Mouse (Mus musculus): Measurements from ENCODE around the gene Optn. TPM values are rescaled to one million over a fixed set of nuclear protein-coding genes. Genes with fewer than 3 reads are reported as not detected.

Gene Optn
- 27.3 and 33.1 TPM in 2 replicates for polyA plus RNA-seq (2015; fragmentation: Nextera tagmentation; extraction: Ambion mirVana)

DNA sequence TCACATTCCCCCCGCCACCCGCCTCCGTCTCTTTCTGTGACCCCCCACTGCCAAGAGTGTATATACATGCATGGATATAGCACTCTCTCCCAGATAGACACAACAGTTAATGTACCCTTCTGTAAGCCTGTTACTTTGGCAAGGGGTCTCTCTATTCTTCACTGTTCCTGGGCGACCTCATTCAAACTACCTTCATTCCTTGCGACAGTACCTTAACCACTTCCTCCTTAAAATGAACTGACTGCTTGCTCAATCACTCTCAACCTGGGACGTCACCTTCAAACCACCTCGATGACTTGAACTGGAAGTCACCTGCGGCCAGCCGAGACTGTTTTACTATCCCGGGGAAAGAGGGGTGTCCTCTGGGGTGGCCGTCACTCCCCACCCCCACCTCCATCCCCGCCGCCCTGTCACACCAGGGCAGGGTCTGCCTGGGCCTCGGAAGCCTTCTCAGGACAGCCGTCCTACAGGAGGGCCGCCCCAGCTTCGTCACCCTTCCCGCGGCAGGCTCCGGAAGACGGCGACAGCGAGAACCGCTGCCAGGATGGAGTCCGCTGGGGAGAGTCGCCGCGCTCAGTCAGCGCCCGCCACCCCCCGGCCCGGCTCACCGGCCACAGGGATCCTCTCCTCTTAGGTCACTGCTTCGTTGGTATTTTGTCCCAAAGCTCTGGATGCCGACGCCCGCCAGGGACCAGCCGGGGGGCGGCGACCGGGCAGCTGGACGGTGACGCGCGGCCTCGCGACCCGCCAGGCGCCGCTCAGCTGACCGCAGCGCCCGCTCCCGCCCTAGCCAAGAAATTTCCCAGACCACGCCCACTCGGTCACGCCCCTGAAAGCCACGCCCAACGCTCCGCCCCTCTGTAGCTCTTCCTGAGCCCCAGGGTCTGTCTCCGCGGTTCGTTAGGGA lies at the start of gene Optn:
TSS of gene Optn (minus strand) at position 753 of the 907 bp plus-strand sequence.
- H3K27ac ChIP-seq (ENCODE audit: low read depth, low read length) = peak within 1 kb of the TSS; percentile 65

DNA sequence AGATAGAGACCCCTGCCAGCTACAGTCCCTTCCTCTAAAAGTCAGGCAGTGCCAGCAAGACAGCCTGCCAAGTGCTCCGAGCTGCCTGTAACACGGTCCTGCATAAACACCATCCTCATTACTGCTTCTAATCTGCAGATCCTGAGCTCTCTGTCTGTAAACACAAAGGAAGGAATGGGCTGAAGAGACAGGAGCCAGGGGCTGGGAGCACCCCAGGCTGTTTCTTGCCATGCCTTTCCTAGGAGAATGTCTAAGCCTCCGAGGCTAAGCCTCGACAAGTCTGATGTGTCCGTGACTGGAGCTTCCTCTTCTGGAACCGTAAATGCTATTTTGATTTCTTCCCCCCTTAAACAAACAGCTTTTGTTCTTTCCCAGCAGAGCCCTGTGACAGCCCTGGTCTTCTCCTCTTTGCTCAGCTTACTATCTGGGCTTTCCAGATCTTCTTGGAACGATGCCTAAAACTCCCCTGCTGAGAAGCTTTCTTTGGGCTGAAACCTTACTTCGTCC lies 49.0 kb upstream of the Optn start:
- Histone ChIP-seq H3K27ac (ENCODE audit: low read depth, low read length) (peak overlapping the region; percentile 65), H3K9ac (ENCODE audit: low read depth, low read length) (peak overlapping the region; percentile 44; the same call in 1 of the 2 replicates), H3K4me3 (ENCODE audit: low read length) (no peak overlapping the region), H3K4me2 (ENCODE audit: low read length) (no peak overlapping the region), H3K36me3 (ENCODE audit: control insufficient read depth, insufficient read depth, low read length) (no peaks in the 10 kb centered on the region), H3K27me3 (replicated peaks; ENCODE audit: control insufficient read depth, insufficient read depth, low read length) (no peaks in the 10 kb centered on the region), H3K9me3 (ENCODE audit: control insufficient read depth, low read length) (no peaks in the 10 kb centered on the region), H3K4me1 (ENCODE audit: control insufficient read depth, insufficient read depth, low read depth, low read length) (peaks cover 9% of the 10 kb centered on the region)
- 18% methylated on average over 8 of the region's 8 CpGs for WGBS
- peak; percentile 75 for ATAC-seq

More for the DNA sequence above, at the start of gene Optn:
- WGBS = 2% methylated on average over 57 of the region's 63 CpGs
- H3K36me3 ChIP-seq (ENCODE audit: control insufficient read depth, insufficient read depth, low read length) = no peaks in the 10 kb centered on the region
- H3K4me2 ChIP-seq (ENCODE audit: low read length) = peak within 1 kb of the TSS; percentile 86
- H3K4me1 ChIP-seq (ENCODE audit: control insufficient read depth, insufficient read depth, low read depth, low read length) = peaks cover 9% of the 10 kb centered on the region; the same call in 1 of the 2 replicates
- peak within 1 kb of the TSS; percentile 73 for H3K4me3 ChIP-seq (ENCODE audit: low read length)
- no peaks in the 10 kb centered on the region for H3K27me3 ChIP-seq (replicated peaks; ENCODE audit: control insufficient read depth, insufficient read depth, low read length)
- ATAC-seq = peak; percentile 94
- H3K9me3 ChIP-seq (ENCODE audit: control insufficient read depth, low read length) = no peaks in the 10 kb centered on the region
- H3K9ac ChIP-seq (ENCODE audit: low read depth, low read length) = peak within 1 kb of the TSS; percentile 73

DNA sequence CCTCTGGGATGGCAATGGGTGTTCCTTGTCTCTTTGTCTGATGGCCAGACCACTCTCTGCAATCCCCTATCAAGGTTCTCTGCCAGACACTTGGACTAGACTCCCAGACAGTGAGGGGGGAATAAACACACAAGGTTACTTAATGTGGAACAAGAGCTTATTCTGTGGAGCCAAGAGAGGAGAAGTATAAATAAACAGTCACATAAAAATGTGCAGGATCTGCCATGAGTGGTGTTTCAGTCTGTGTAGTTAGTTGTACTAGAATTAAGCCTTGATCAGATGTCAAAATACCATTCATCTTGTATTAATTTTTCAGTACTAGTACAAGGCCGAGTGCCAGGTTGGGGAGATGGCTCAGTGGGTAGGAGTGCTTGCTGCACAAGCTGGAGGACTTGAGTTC lies 39.0 kb upstream of the Optn start:
- Histone ChIP-seq H3K4me1 (ENCODE audit: control insufficient read depth, insufficient read depth, low read depth, low read length) (no peaks in the 10 kb centered on the region; the same call in 1 of the 2 replicates), H3K4me3 (ENCODE audit: low read length) (no peak overlapping the region), H3K9ac (ENCODE audit: low read depth, low read length) (no peak overlapping the region), H3K4me2 (ENCODE audit: low read length) (no peak overlapping the region), H3K36me3 (ENCODE audit: control insufficient read depth, insufficient read depth, low read length) (no peaks in the 10 kb centered on the region), H3K27ac (ENCODE audit: low read depth, low read length) (no peak overlapping the region), H3K9me3 (ENCODE audit: control insufficient read depth, low read length) (peaks cover 2% of the 10 kb centered on the region; the same call in 1 of the 2 replicates), H3K27me3 (replicated peaks; ENCODE audit: control insufficient read depth, insufficient read depth, low read length) (no peaks in the 10 kb centered on the region)
- no peak for ATAC-seq
- 61% methylated on average over 1 of the region's 1 CpGs for WGBS

DNA sequence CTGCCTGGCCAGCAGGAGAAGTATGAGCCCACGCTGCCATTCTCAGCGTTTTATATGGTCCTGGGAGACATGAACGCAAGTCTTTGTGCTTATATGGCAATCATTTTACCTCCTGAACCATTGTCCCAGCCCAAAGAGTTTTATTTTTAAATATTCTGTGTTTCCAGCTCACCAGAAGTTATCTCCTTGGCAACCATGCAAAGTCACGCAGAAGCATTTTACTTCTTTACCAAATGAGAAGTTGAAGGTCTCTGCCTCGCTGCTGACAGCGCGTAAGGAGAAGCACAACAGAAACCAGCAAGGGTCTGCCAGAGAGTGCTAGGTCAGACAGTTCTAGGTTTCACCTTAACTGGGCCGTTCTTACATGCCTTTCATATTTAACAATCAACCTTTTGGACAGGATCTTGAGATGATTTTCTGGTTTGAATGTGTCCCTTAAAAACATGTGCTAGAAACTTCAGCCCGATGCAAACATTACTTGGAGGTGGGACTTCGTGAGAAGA lies 37.9 kb upstream of the Optn start:
- 80% methylated on average over 10 of the region's 10 CpGs for WGBS
- Histone ChIP-seq H3K27me3 (replicated peaks; ENCODE audit: control insufficient read depth, insufficient read depth, low read length) (no peaks in the 10 kb centered on the region), H3K9ac (ENCODE audit: low read depth, low read length) (no peak overlapping the region), H3K36me3 (ENCODE audit: control insufficient read depth, insufficient read depth, low read length) (no peaks in the 10 kb centered on the region), H3K4me2 (ENCODE audit: low read length) (no peak overlapping the region), H3K4me3 (ENCODE audit: low read length) (no peak overlapping the region), H3K27ac (ENCODE audit: low read depth, low read length) (no peak overlapping the region), H3K9me3 (ENCODE audit: control insufficient read depth, low read length) (no peaks in the 10 kb centered on the region; the same call in 1 of the 2 replicates), H3K4me1 (ENCODE audit: control insufficient read depth, insufficient read depth, low read depth, low read length) (no peaks in the 10 kb centered on the region; the same call in 1 of the 2 replicates)
- ATAC-seq = no peak

DNA sequence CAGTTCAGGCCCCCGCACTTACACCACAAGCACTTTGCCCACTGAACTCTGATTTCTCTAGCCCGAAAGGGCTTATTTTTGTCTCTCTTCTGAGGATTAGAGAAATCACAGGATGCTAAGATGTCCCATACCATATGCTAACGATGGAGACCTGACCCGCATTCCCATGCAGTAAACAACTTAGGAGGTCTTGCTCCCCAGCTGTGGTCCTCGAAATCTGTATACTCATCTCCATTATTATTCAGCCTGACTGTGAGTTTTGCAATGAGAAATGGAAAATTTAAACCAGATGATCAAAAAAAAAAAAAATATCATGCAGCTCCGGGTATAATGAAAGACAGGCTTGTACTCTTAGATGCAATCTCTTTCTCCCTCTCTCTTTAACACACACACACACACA lies 35.3 kb upstream of the Optn start:
- Histone ChIP-seq H3K4me2 (ENCODE audit: low read length) (no peak overlapping the region), H3K27ac (ENCODE audit: low read depth, low read length) (no peak overlapping the region), H3K4me1 (ENCODE audit: control insufficient read depth, insufficient read depth, low read depth, low read length) (no peaks in the 10 kb centered on the region; the same call in 1 of the 2 replicates), H3K27me3 (replicated peaks; ENCODE audit: control insufficient read depth, insufficient read depth, low read length) (no peaks in the 10 kb centered on the region), H3K36me3 (ENCODE audit: control insufficient read depth, insufficient read depth, low read length) (no peaks in the 10 kb centered on the region), H3K9me3 (ENCODE audit: control insufficient read depth, low read length) (no peaks in the 10 kb centered on the region), H3K4me3 (ENCODE audit: low read length) (no peak overlapping the region), H3K9ac (ENCODE audit: low read depth, low read length) (no peak overlapping the region)
- 77% methylated on average over 6 of the region's 6 CpGs for WGBS
- ATAC-seq = no peak

DNA sequence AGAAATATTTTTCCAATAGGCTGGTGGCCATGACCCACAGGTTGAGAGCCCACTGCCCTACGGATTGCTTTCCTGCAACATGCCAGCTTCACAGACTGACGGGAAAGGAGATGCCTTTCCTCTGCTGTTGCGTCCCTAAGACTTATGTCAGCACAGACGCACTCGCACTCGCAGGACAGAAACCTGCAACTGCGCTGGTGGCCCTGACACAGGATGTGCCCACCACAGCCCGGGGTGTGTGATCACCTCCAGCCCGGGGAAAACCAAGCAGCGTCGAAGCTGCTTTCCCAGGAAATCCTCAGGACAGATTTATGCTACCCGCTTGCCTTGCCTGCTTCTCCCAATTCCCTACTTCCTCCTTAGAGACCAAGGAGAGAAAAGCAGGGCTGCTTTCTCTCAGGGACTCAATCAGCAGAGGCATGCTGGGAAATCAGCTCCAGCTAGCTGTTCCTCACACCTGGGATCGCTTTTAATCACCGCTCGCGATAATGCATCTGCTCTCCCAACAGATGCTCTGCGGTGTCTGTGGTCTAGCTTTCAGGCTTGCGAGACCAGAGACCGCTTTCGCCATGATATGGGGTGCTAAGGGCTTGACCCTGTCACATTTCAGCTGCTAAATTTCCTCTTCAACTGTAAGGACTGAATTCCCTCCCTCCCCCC lies 34.1 kb upstream of the Optn start:
- 28% methylated on average over 20 of the region's 20 CpGs for WGBS
- peak; percentile 53; the same call in 1 of the 2 replicates for ATAC-seq
- Histone ChIP-seq H3K9me3 (ENCODE audit: control insufficient read depth, low read length) (no peaks in the 10 kb centered on the region), H3K9ac (ENCODE audit: low read depth, low read length) (peak overlapping the region; percentile 47), H3K27me3 (replicated peaks; ENCODE audit: control insufficient read depth, insufficient read depth, low read length) (no peaks in the 10 kb centered on the region), H3K36me3 (ENCODE audit: control insufficient read depth, insufficient read depth, low read length) (no peaks in the 10 kb centered on the region), H3K4me2 (ENCODE audit: low read length) (peak overlapping the region; percentile 53), H3K4me3 (ENCODE audit: low read length) (peak overlapping the region; percentile 27; the same call in 1 of the 2 replicates), H3K4me1 (ENCODE audit: control insufficient read depth, insufficient read depth, low read depth, low read length) (no peaks in the 10 kb centered on the region; the same call in 1 of the 2 replicates), H3K27ac (ENCODE audit: low read depth, low read length) (peak overlapping the region; percentile 32; the same call in 1 of the 2 replicates)

DNA sequence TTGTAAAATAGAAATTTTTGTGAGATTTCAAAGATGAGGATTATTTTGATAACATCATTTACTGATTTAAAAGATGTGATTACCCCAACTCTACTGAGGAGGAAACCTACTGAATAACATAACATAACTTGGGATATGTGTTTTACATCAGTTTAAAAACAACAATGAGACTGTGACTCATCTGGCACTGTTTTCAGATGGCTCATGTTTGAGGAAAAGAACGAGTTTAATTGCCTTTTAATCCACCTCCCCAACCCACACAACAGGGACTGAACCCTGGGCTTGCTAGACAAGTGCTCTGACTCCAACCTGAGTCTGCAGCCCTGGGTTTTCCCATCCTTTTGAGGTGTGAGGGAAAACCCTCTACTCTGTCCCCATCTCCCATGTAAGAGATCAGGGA lies 31.5 kb upstream of the Optn start:
- Histone ChIP-seq H3K9me3 (ENCODE audit: control insufficient read depth, low read length) (no peaks in the 10 kb centered on the region), H3K36me3 (ENCODE audit: control insufficient read depth, insufficient read depth, low read length) (no peaks in the 10 kb centered on the region), H3K4me3 (ENCODE audit: low read length) (no peak overlapping the region), H3K4me2 (ENCODE audit: low read length) (no peak overlapping the region), H3K4me1 (ENCODE audit: control insufficient read depth, insufficient read depth, low read depth, low read length) (no peaks in the 10 kb centered on the region; the same call in 1 of the 2 replicates), H3K27ac (ENCODE audit: low read depth, low read length) (no peak overlapping the region), H3K9ac (ENCODE audit: low read depth, low read length) (no peak overlapping the region), H3K27me3 (replicated peaks; ENCODE audit: control insufficient read depth, insufficient read depth, low read length) (no peaks in the 10 kb centered on the region)
- no peak for ATAC-seq
- 31% methylated on average over 1 of the region's 1 CpGs for WGBS

- H3K36me3 ChIP-seq (ENCODE audit: control insufficient read depth, insufficient read depth, low read length) = no peaks in the 10 kb centered on the region
- no peaks in the 10 kb centered on the region; the same call in 1 of the 2 replicates for H3K4me1 ChIP-seq (ENCODE audit: control insufficient read depth, insufficient read depth, low read depth, low read length)
- ATAC-seq = no peak
- no peak overlapping the region for H3K27ac ChIP-seq (ENCODE audit: low read depth, low read length)
- no peaks in the 10 kb centered on the region for H3K9me3 ChIP-seq (ENCODE audit: control insufficient read depth, low read length)
- 81% methylated on average over 5 of the region's 5 CpGs for WGBS
- H3K4me2 ChIP-seq (ENCODE audit: low read length) = no peak overlapping the region
- no peak overlapping the region for H3K9ac ChIP-seq (ENCODE audit: low read depth, low read length)
- no peaks in the 10 kb centered on the region for H3K27me3 ChIP-seq (replicated peaks; ENCODE audit: control insufficient read depth, insufficient read depth, low read length)
- H3K4me3 ChIP-seq (ENCODE audit: low read length) = no peak overlapping the region
These were observed 31.0 kb upstream of the Optn start for GRCm38 (mm10) chr2:5094876-5095275.
